ENCODE assay signal across 8 mouse cellular contexts in genomic region chr3:75556695-75557291, GRCm38 (mm10). TPM values are rescaled to one million over a fixed set of nuclear protein-coding genes. Genes with fewer than 3 reads are reported as not detected.
DNase-seq lines count a peak whose midpoint lies in the region; ATAC-seq and TF ChIP-seq lines count a peak whose summit lies in the region.

Gene Pdcd10 (minus strand): TSS chr3:75556856.

- H3K9ac ChIP-seq in CH12.LX (ENCODE audit: insufficient read depth, low read depth), result peak within 1 kb of the TSS; percentile 76
- H3K9ac ChIP-seq in forebrain, embryonic 11.5 days (ENCODE audit: low read length), result peak within 1 kb of the TSS; percentile 71
- peak within 1 kb of the TSS; percentile 94 for H3K9ac ChIP-seq in heart, embryonic 16.5 days (ENCODE audit: low read length)
- peak within 1 kb of the TSS; percentile 95 for H3K9ac ChIP-seq in liver, embryonic 15.5 days
- peak within 1 kb of the TSS; percentile 91 for H3K9ac ChIP-seq in neural tube, embryonic 12.5 days

- peaks cover 0 to 2% of the 10 kb centered on the region in 2 experiments for H3K36me3 ChIP-seq in CH12.LX (replicated peaks in 1 of 2; ENCODE audit: control insufficient read depth in 1 of 2, insufficient read depth in 1 of 2, low read length in 1 of 2)
- H3K36me3 ChIP-seq in forebrain, embryonic 11.5 days (ENCODE audit: control insufficient read depth, insufficient read depth, low read length), result no peaks in the 10 kb centered on the region
- H3K36me3 ChIP-seq in heart, embryonic 16.5 days (ENCODE audit: control insufficient read depth, insufficient read depth), result no peaks in the 10 kb centered on the region
- no peaks in the 10 kb centered on the region for H3K36me3 ChIP-seq in liver, embryonic 15.5 days (replicated peaks)
- H3K36me3 ChIP-seq in neural tube, embryonic 12.5 days, result no peaks in the 10 kb centered on the region

- no peak for TF ChIP-seq CTCF in CH12.LX (conservative IDR thresholded peaks at IDR 0.05 in 1 of 2, IDR thresholded peaks at IDR 0.05 in 1 of 2; ENCODE audit: low read depth in 2 of 2, low read length in 2 of 2)

- peak; percentile 99 for DNase-seq in CH12.LX (ENCODE audit: extremely low read depth)
- DNase-seq in c-Kit-positive CD71-positive TER-119-negative erythroid progenitor cells, embryonic 14.5 days (ENCODE audit: low read depth), result peak; percentile 99
- peak; percentile 100 for DNase-seq in forebrain, embryonic 11.5 days (ENCODE audit: low spot score)
- peak; percentile 100 for DNase-seq in kidney, postnatal 36 days
- DNase-seq in telencephalon, adult 2 months (ENCODE audit: low read depth, low spot score), result peak; percentile 100

- peak; percentile 71 for TF ChIP-seq POLR2A in CH12.LX (IDR thresholded peaks at IDR 0.05; ENCODE audit: low read depth, low read length)

- in situ Hi-C loops in CH12.LX (cut with MboI; ENCODE audit: low pct_ligation_motif_present, low pct_unique_long_range_greater_than_20kb, low sequenced_read_pairs), result no loop called here

- peaks cover 20% of the 10 kb centered on the region for H3K79me2 ChIP-seq in CH12.LX (replicated peaks; ENCODE audit: control insufficient read depth, extremely low read depth, insufficient read depth, poor library complexity, severe bottlenecking)

- no peak for TF ChIP-seq RAD21 in CH12.LX (IDR thresholded peaks at IDR 0.05; ENCODE audit: low read depth, low read length)

- peak; percentile 97 for ATAC-seq in forebrain, embryonic 11.5 days (replicated peaks; ENCODE audit: low FRiP score)
- peak; percentile 97 for ATAC-seq in heart, embryonic 16.5 days (replicated peaks; ENCODE audit: extremely low read depth, insufficient read depth, low FRiP score)
- peak; percentile 91 for ATAC-seq in liver, embryonic 15.5 days (ENCODE audit: insufficient read depth)
- peak; percentile 96 for ATAC-seq in neural tube, embryonic 12.5 days (ENCODE audit: low FRiP score, low read depth)

- H3K27ac ChIP-seq in CH12.LX (ENCODE audit: insufficient read depth, low read depth), result peak within 1 kb of the TSS; percentile 26
- peak within 1 kb of the TSS; percentile 70 for H3K27ac ChIP-seq in forebrain, embryonic 11.5 days (ENCODE audit: low read depth, low read length)
- H3K27ac ChIP-seq in heart, embryonic 16.5 days (ENCODE audit: low read length), result peak within 1 kb of the TSS; percentile 77
- peak within 1 kb of the TSS; percentile 91 for H3K27ac ChIP-seq in liver, embryonic 15.5 days (replicated peaks)
- H3K27ac ChIP-seq in neural tube, embryonic 12.5 days, result peak within 1 kb of the TSS; percentile 22

- H3K27me3 ChIP-seq in CH12.LX (replicated peaks), result no peaks in the 10 kb centered on the region
- no peaks in the 10 kb centered on the region for H3K27me3 ChIP-seq in forebrain, embryonic 11.5 days (ENCODE audit: control insufficient read depth, insufficient read depth, low read length)
- no peaks in the 10 kb centered on the region for H3K27me3 ChIP-seq in heart, embryonic 16.5 days (ENCODE audit: control insufficient read depth, insufficient read depth, low read length)
- no peaks in the 10 kb centered on the region for H3K27me3 ChIP-seq in liver, embryonic 15.5 days
- H3K27me3 ChIP-seq in neural tube, embryonic 12.5 days (replicated peaks), result no peaks in the 10 kb centered on the region

- dilution Hi-C loops in CH12.LX (cut with MboI; ENCODE audit: extremely low pct_ligation_motif_present, extremely low pct_unique_long_range_greater_than_20kb, low sequenced_read_pairs), result no loop called here

- H3K4me1 ChIP-seq in CH12.LX (ENCODE audit: control insufficient read depth in 1 of 2, insufficient read depth in 2 of 2), result peaks cover 2 to 24% of the 10 kb centered on the region in 2 experiments; a peak in 2 of 4 replicates
- peaks cover 3% of the 10 kb centered on the region; the same call in 1 of the 2 replicates for H3K4me1 ChIP-seq in forebrain, embryonic 11.5 days (replicated peaks; ENCODE audit: control insufficient read depth, insufficient read depth, low read length)
- peaks cover 8% of the 10 kb centered on the region for H3K4me1 ChIP-seq in heart, embryonic 16.5 days (ENCODE audit: control insufficient read depth, insufficient read depth, low read length)
- peaks cover 30% of the 10 kb centered on the region for H3K4me1 ChIP-seq in liver, embryonic 15.5 days (replicated peaks)
- H3K4me1 ChIP-seq in neural tube, embryonic 12.5 days, result peaks cover 4% of the 10 kb centered on the region

- H3K4me2 ChIP-seq in CH12.LX (ENCODE audit: insufficient read depth, low read depth, poor library complexity, severe bottlenecking), result peak within 1 kb of the TSS; percentile 98
- peak within 1 kb of the TSS; percentile 73 for H3K4me2 ChIP-seq in forebrain, embryonic 11.5 days (ENCODE audit: low read depth, low read length, severe bottlenecking)
- peak within 1 kb of the TSS; percentile 71 for H3K4me2 ChIP-seq in heart, embryonic 16.5 days (ENCODE audit: low read depth, low read length)
- H3K4me2 ChIP-seq in liver, embryonic 15.5 days, result peak within 1 kb of the TSS; percentile 92
- peak within 1 kb of the TSS; percentile 69 for H3K4me2 ChIP-seq in neural tube, embryonic 12.5 days (replicated peaks)

- peak within 1 kb of the TSS; percentile 76 to 96 (median 77) for H3K4me3 ChIP-seq in CH12.LX (replicated peaks in 1 of 3; ENCODE audit: low read depth in 2 of 3, low read length in 2 of 3, poor library complexity in 1 of 3)
- peak within 1 kb of the TSS; percentile 88 for H3K4me3 ChIP-seq in forebrain, embryonic 11.5 days (ENCODE audit: low read depth, low read length)
- H3K4me3 ChIP-seq in heart, embryonic 16.5 days (ENCODE audit: low read length), result peak within 1 kb of the TSS; percentile 95
- peak within 1 kb of the TSS; percentile 98 for H3K4me3 ChIP-seq in liver, embryonic 15.5 days (replicated peaks)
- H3K4me3 ChIP-seq in neural tube, embryonic 12.5 days, result peak within 1 kb of the TSS; percentile 92

- TF ChIP-seq EP300 in CH12.LX (IDR thresholded peaks at IDR 0.05; ENCODE audit: low read length), result no peak

- under 1% methylated on average over 35 of the region's 35 CpGs for WGBS in forebrain, embryonic 11.5 days
- WGBS in heart, embryonic 16.5 days, result under 1% methylated on average over 35 of the region's 35 CpGs
- WGBS in liver, embryonic 15.5 days (ENCODE audit: insufficient replicate concordance), result under 1% methylated on average over 35 of the region's 35 CpGs
- WGBS in neural tube, embryonic 12.5 days, result under 1% methylated on average over 35 of the region's 35 CpGs

- no peaks in the 10 kb centered on the region for H3K9me3 ChIP-seq in CH12.LX (replicated peaks; ENCODE audit: low read length)
- no peaks in the 10 kb centered on the region for H3K9me3 ChIP-seq in forebrain, embryonic 11.5 days (ENCODE audit: control insufficient read depth, low read length)
- H3K9me3 ChIP-seq in heart, embryonic 16.5 days (replicated peaks; ENCODE audit: control insufficient read depth, low read length), result no peaks in the 10 kb centered on the region
- no peaks in the 10 kb centered on the region for H3K9me3 ChIP-seq in liver, embryonic 15.5 days (replicated peaks)
- H3K9me3 ChIP-seq in neural tube, embryonic 12.5 days, result no peaks in the 10 kb centered on the region

TF ChIP-seq in CH12.LX, 34 proteins besides CTCF, POLR2A, EP300 and RAD21 (continues in another document):
- no peak for TF ChIP-seq SMC3 (IDR thresholded peaks at IDR 0.05; ENCODE audit: low read depth, low read length)
- no peak for TF ChIP-seq JUN (IDR thresholded peaks at IDR 0.05; ENCODE audit: insufficient read depth, low read depth, low read length)
- TF ChIP-seq PAX5 (IDR thresholded peaks at IDR 0.05; ENCODE audit: low read length), result no peak
- no peak for TF ChIP-seq USF1 (IDR thresholded peaks at IDR 0.05; ENCODE audit: low read depth, low read length)
- no peak for TF ChIP-seq ZMIZ1 (IDR thresholded peaks at IDR 0.05; ENCODE audit: low read depth, low read length)
- TF ChIP-seq ZNF384 (IDR thresholded peaks at IDR 0.05; ENCODE audit: low read depth, low read length), result no peak
- 0 out of 2 replicates have a peak, but pooled peaks have one; percentile 7 for TF ChIP-seq UBTF (IDR thresholded peaks at IDR 0.05; ENCODE audit: low read depth, low read length)
- TF ChIP-seq MAX (IDR thresholded peaks at IDR 0.05; ENCODE audit: low read length), result no peak; the same call in 1 of the 2 replicates
- peak; percentile 86 for TF ChIP-seq SIN3A (IDR thresholded peaks at IDR 0.05; ENCODE audit: low read length)
- TF ChIP-seq IRF4 (IDR thresholded peaks at IDR 0.05; ENCODE audit: low read depth, low read length), result peak; percentile 25; the same call in 1 of the 2 replicates
- no peak for TF ChIP-seq RCOR1 (conservative IDR thresholded peaks at IDR 0.05; ENCODE audit: low read depth, low read length)
- TF ChIP-seq ZKSCAN1 (IDR thresholded peaks at IDR 0.05; ENCODE audit: borderline replicate concordance, low read depth, low read length), result no peak
- peak; percentile 81 for TF ChIP-seq MAZ (IDR thresholded peaks at IDR 0.05; ENCODE audit: low read depth, low read length)
- TF ChIP-seq NELFE (IDR thresholded peaks at IDR 0.05; ENCODE audit: low read depth, low read length), result peak; percentile 79
- TF ChIP-seq POLR2AphosphoS2 (IDR thresholded peaks at IDR 0.05; ENCODE audit: low read depth, low read length), result peak; percentile 56; the same call in 1 of the 2 replicates
- no peak for TF ChIP-seq TBP (conservative IDR thresholded peaks at IDR 0.05; ENCODE audit: low read depth, low read length)
- no peak for TF ChIP-seq MAFK (IDR thresholded peaks at IDR 0.05; ENCODE audit: insufficient replicate concordance, low read length)
- TF ChIP-seq E2F4 (IDR thresholded peaks at IDR 0.05; ENCODE audit: insufficient replicate concordance, low read depth, low read length), result no peak
- TF ChIP-seq BHLHE40 (IDR thresholded peaks at IDR 0.05; ENCODE audit: low read depth, low read length), result no peak
- no peak for TF ChIP-seq MYC (IDR thresholded peaks at IDR 0.05; ENCODE audit: low read depth, low read length)
- TF ChIP-seq TCF12 (IDR thresholded peaks at IDR 0.05; ENCODE audit: low read depth, low read length), result peak; percentile 67
- no peak; the same call in 1 of the 2 replicates for TF ChIP-seq NRF1 (IDR thresholded peaks at IDR 0.05; ENCODE audit: low read depth, low read length)
- no peak for TF ChIP-seq USF2 (conservative IDR thresholded peaks at IDR 0.05; ENCODE audit: low read depth, low read length)
- TF ChIP-seq GABPA (IDR thresholded peaks at IDR 0.05; ENCODE audit: insufficient replicate concordance, low read depth, low read length), result peak; percentile 73; the same call in 1 of the 2 replicates

RNA-seq across cellular contexts. Expression of gene Pdcd10, which starts in this region (rescaled TPM):
- 37.1 and 43.9 TPM in 2 replicates for total RNA-seq in CH12.LX (2012; rRNA removed)
- 142 and 175 TPM in 2 replicates for total RNA-seq in CH12.LX (2014; rRNA removed)
- polyA plus RNA-seq in CH12.LX (2012; ENCODE audit: insufficient read length, low read depth), result 69.1 and 73.6 TPM in 2 replicates
- 86.4 and 103 TPM in 2 replicates for polyA plus RNA-seq in forebrain, embryonic 11.5 days (2014; fragmentation: Nextera tagmentation; extraction: Ambion mirVana)
- 49.8 and 56.2 TPM in 2 replicates for polyA plus RNA-seq in heart, embryonic 16.5 days (2015; fragmentation: Nextera tagmentation; extraction: Ambion mirVana)
- polyA plus RNA-seq in liver, embryonic 15.5 days (2015; fragmentation: Nextera tagmentation; extraction: Ambion mirVana), result 38.5 and 44.8 TPM in 2 replicates
- 83.4 and 88.5 TPM in 2 replicates for polyA plus RNA-seq in neural tube, embryonic 12.5 days (2016; fragmentation: Nextera tagmentation; extraction: Ambion mirVana)

Comparison
In these comparisons a context has a peak if more than half of its experiments do, and no peak if none do; other contexts are left out.
1. Peak in every context shown above with its lines: DNase-seq, ATAC-seq, H3K4me3 ChIP-seq and H3K27ac ChIP-seq.
2. H3K27ac ChIP-seq: peak in every context shown above with its lines; median percentile 91 in liver, embryonic 15.5 days; 77 in heart, embryonic 16.5 days; 70 in forebrain, embryonic 11.5 days; 26 in CH12.LX; 22 in neural tube, embryonic 12.5 days.